Mouse (Mus musculus): ENCODE results near the gene Mrpl12.

The Mrpl12 gene

DNA sequence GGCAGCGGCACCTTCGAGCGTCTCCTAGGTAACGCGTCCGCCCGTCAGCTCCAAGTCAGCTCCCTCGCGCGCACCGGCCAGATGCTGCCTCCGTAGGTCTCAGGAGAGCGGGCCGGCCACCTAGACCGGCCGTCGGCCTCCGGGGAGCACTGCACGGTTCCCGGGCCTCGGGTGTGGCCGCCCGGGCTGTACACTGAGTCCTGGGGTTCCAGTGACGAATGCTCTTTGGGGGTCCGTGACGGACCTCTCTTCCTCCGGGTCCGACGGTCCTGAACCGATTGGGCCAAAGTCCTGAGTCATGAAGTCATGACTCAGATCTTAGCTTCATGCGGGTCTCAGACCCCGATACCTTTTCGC lies 16.7 kb upstream of the Mrpl12 start:
- in situ Hi-C loops (cut with MboI; ENCODE audit: unreplicated experiment in 2 of 2): no loop called here

DNA sequence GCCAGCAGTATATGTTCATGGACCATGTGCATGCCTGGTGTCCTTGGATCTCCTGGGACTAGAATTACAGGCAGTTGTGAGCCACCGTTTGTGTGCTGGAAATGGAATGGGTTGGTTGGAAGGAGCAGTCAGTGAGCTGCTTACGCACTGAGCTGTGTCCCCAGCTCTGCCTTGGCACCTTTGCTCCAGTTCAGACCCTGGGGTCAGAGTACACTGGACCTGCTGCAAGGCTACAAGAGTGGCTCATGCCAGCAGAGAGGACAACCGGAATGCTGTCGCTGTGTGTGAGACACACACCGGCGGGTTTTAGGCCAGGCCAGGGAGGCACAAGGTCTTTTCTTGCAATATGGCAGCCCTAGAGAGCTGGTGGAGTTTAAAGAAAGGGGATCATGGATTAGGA lies 12.4 kb upstream of the Mrpl12 start:
- in situ Hi-C loops (cut with MboI; ENCODE audit: unreplicated experiment in 2 of 2): no loop called here

DNA sequence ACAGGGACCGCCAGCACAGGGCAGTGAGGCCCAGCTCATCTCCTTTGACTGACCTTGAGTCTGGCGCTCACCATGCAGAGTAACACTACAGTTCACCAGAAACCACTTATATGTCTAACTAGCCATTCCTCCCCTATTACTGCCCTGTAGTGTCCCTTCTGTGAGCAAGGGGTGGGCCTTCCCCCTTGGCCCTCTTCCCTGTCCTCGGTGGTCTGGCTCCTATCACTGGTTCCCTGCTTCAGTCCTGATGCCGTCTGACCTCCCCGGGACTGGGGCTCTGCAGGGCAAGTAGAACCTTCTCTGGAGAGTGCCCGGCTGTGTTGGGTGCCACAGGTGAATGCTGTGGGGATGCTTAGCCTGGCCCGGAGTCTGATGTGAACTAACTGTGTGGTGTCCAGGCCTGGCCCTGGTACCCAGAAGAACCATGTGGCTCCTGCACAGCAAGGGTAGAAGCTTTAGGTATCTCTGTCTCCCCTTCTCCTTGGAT lies 922 bp upstream of the Mrpl12 start:
- in situ Hi-C loops (cut with MboI; ENCODE audit: unreplicated experiment in 2 of 2): loop anchor here (10.0 kb wide), 1 partner anchor 291 kb away; no protein-coding TSS in a partner anchor

DNA sequence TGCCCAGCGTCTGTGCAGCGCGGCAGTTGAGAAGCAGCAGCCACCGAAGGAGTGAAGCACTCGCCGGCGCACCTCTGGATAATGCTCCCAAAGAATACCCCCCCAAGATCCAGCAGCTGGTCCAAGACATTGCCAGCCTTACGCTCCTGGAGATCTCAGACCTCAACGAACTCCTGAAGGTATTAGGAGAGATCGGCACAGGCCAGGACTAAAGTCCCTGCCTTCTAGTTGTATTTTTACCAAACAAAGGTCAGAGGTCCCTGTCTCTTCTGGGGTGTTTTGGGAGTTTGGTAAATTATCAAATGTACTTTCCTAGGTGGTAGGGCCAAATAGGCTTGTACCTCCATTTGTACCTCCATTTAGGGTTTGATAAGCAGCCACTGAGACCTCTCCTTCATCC lies 838 bp downstream of the Mrpl12 start:
- in situ Hi-C loops (cut with MboI; ENCODE audit: unreplicated experiment in 2 of 2): loop anchor here (5.0 to 10.0 kb wide), 3 partner anchors 92 to 290 kb away; partner anchors contain the start of genes Cenpx (in 1 of the 2) and Lrrc45 (in 1 of the 2)

DNA sequence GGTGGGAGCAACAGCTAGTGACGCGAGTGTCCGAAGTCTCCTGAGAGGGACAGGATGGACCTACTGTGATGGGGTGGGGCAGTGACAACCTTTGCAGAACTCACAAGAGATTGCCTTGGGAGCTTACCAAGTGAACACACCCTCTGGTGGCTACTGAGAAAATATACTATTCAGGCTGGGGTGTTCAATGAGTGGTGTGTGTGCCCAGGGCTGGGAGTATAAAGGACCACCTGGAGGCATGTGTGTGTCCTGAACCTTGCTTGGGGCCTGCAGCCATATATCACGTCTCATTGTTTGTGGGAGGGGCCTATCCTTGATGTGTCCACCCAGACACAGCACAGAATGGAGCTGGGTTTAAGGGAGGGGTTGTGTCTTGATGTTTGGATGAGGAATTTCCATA lies 4.1 kb downstream of the Mrpl12 start:
- in situ Hi-C loops (cut with MboI; ENCODE audit: unreplicated experiment in 2 of 2): loop anchor here (5.0 to 10.0 kb wide), 3 partner anchors 89 to 286 kb away; partner anchors contain the start of genes Cenpx (in 1 of the 2) and Lrrc45 (in 1 of the 2)

DNA sequence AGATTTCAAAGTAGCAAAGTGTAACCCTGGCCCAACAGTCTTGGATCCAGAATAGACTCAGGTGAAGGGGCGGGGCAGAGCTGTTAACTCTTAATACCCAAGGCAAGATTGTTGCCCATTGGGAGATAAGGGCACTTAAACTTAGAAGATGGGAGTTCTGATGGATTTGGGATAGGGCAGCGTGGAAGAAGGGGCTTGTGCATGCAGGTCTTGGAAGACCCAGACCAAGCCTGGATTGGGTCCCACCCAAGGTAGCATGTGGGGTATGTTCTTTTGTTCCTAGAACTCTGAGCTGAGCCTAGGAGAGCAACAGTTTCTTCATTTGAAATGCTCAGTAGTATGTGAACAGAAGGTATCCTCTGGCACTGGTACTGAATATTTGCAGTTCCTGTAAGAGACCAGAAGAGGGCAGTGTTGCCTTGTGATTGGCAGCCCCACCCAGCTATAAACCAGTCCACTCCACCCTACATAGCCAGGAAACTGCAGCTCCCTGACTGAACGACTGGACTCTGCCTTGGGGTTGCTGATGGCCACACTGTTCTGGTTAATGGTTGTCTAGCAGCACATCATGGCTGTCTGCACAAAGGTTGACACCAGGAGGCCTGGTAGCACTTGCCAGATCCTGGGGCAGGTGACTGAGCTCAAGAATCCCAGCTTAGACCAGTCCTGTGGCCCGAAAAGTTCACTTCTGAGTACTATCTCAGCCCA lies 4.8 kb downstream of the Mrpl12 start:
- in situ Hi-C loops (cut with MboI; ENCODE audit: unreplicated experiment in 2 of 2): loop anchor here (5.0 to 10.0 kb wide), 3 partner anchors 88 to 286 kb away; partner anchors contain the start of genes Cenpx (in 1 of the 2) and Lrrc45 (in 1 of the 2)

DNA sequence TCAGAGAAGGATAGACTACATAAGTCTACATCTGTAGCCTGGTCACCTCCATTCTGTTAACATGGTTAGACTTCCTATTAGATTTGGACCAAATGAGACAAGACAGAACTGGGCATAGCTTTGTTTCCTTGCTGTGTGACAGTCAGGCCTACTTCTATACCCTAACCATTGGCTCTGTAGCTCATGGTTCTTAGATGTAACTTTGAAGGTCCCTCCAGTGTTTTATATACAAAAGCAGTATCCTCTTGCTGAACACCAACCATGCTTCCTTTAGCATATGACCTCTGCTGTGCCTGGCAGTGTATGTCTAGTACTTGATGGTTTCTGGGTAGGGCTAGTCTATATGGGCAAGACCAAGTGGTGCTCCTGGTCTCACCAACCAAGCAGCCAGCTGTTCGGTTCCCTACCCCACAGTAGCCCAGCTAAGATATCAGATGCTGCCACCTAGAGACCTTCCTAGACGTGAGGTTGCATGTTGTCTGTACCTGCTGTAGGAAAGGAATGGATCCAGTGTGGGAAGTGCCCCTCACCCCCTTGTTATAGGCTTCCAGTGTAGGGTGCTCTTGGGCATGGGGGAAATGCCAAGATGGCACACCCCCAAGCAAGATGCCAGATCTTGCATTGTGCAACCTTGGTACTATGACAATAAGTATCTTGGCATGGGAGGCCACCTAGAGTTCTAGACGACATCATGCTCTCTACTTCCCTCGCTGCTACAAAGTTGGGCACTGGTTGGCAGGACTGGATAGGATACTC lies 6.1 kb downstream of the Mrpl12 start:
- in situ Hi-C loops (cut with MboI; ENCODE audit: unreplicated experiment in 2 of 2): no loop called here

DNA sequence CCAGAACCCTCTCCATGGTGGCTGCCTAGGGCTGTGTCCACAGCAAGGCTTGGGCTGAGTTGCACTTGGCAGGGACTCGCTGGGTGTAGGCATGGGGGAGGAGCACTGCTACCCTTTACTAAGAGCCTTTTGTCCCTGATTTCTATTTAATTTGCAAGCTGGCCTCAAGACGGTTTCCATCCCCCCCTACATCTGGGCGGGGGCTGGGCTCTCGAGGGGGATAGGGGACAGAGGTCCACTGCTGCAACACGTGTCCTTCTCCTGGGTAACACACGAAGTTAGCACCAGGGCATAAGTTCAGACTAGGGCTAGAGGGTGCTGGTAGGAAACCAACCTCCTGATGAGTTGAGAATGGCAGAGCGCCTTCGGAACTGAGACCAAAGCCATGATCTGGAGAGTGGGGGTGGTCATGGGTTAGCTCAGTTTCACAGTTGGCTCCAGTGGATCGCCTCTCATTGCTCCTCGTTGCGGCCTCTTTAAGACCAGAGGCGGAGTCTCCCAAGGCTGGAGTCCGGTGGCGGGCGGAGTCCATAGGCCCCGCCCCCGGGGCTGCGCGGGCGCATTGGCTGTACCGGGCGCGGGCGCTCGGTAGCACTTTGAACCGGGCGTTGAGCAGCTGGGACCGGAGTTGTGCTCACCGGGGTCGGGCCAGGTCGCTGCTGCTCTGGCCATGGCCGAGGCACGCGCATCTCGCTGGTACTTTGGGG lies 7.1 kb downstream of the Mrpl12 start, which contains the start of gene Slc25a10:
TSS of gene Slc25a10 (plus strand) at position 524 of the 707 bp plus-strand sequence.
- in situ Hi-C loops (cut with MboI; ENCODE audit: unreplicated experiment in 2 of 2): no loop called here

DNA sequence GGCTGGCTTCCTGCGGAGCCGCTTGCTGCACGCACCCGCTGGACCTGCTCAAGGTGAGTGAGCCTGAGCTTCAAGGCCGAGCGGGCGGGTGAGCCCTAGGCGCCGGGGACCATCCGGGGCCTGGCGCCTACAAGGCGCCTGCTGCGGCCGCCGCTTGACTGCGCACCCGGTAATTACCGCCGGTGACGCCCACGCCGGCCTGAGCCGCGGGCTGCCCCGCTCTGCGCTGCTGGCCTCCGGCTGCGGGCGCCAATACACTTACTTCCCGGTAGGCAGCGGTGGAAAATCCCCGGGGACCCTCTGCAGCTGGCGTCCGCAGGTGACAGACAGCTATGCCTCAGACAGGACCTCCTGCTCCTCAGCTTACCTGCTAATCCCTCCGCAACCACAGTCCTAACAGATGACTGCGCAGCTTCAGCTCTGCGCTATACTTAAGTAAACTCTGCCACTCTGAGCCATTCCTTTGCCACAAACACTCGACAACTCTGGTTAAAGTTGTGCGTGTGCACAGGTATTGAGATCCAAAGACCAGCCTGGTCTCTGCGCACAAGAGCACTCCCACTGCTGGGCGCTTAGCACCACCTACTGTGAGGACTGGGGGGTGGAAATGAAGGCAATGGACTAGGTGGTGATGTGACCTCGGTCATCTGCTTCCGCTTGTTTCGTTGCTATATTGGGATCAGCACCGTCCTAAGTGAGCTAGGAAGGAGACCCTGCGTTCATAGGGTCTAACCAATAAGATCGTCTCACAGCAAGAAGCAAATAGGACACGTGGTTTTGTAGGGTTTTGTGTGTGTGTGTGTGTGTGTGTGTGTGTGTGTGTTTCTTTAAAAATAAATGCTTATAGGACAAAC lies 7.8 kb downstream of the Mrpl12 start:
- in situ Hi-C loops (cut with MboI; ENCODE audit: unreplicated experiment in 2 of 2): no loop called here

DNA sequence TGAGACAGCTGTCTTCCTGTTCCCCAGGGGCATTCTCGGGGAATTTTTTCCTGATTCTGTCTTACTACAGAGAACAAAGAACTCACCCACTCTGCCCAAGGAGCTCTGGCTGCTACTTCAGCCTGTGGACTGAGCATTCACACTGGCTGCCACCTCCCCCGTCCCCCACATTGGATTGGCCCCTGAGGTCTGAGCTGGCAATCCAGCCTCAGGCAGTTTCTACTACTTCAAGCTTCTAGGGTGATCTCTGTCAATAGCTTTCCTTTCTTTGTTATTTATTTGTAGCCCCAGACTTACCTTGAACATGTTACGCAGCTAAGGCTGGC lies 8.4 kb downstream of the Mrpl12 start:
- in situ Hi-C loops (cut with MboI; ENCODE audit: unreplicated experiment in 2 of 2): no loop called here

DNA sequence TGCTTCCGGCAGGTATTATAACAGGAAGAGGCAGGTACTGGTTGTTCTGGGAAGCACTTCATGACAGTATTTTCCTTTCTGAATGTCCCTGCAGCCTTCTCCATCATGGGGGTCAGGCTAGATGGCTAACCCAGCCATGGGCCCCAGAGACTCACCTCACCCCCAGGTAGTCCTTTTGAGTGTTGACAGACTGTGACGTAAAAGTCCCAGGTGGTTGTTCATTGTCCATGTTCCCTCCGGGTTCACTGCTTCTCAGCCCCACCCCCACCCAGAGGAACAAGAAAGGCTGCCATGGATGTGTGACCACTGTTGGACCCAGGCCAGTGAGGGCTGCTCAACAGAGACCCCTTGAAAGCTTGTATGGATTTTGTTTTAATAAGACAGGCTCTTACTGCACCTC lies 8.9 kb downstream of the Mrpl12 start:
- in situ Hi-C loops (cut with MboI; ENCODE audit: unreplicated experiment in 2 of 2): no loop called here

DNA sequence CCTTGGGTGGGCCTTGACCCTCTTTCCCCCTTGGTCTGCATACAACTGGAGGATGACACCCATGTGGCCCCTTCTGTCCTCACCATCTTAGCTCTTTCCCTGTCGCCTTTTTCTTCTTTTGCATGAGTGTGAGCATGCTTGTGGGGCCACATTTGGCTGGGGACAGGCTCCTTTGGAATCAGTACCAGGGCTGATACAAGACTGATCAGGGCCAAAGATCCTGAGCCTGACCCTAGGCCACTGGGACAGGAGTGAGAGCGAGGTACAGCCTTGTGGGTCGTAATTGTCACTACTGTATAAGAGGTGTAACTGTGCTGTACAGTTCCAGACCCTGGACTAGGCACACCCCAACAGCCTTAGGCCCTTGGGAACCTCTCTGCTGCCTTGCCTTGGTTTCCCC lies 9.5 kb downstream of the Mrpl12 start:
- in situ Hi-C loops (cut with MboI; ENCODE audit: unreplicated experiment in 2 of 2): no loop called here

DNA sequence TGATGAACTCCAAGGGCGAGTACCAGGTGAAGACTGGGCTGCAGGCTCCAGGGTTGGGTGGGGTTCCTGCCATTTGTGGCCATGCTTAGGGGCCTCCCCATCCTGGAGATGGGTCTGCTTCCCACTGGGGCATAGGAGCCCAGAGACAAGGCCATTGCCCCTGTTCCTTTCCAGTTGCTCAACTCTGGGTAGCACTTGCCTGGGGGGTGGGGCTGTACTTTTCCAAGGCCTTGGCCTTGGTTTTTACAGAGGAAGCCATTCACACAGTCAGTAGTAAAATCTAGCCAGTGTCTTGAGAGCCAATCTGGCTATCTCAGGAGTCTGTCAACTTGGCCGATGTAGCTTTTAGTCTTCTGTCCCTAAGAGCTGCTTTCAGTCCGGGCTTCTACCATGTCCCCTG lies 13.0 kb downstream of the Mrpl12 start:
- in situ Hi-C loops (cut with MboI; ENCODE audit: unreplicated experiment in 2 of 2): no loop called here

DNA sequence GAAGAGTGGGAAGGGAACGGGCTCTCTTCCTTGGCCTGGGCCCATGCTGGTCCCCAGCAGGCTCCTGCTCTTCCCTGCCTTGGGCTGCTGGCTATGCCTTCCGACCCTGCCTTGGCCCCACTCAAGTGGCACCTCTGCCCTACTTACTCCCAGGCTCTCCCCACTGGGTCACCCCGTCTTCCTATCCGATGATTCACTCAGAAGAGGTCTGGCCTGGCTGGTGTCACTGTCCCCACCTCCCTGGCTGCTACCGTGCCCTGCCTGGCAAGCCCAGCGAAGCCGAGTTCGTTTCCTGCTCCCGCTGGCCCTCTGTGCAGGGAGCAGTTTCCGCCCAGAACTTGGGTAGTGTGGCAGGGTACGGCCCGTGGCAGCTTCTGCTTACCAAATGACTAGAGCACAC lies 13.8 kb downstream of the Mrpl12 start:
- in situ Hi-C loops (cut with MboI; ENCODE audit: unreplicated experiment in 2 of 2): no loop called here

DNA sequence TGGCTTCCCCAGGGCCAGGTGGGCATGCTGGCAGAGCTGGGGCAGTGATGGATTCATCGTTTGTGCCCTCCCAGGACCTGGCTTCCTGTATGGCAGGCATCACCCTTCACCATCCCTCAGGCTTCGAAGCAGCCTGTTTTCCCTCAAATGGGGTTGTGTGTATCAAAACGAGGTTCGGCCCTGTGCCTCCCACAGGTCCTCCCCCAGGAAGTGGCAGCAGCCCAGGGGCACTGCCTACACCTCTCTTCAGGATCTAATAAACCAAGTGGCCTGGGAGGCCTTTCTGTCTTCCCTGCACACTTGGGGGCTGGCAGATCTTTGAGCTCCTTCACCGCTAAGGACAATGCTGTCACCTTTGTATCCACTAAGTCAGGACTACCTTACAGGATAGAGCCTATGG lies 14.5 kb downstream of the Mrpl12 start:
- in situ Hi-C loops (cut with MboI; ENCODE audit: unreplicated experiment in 2 of 2): no loop called here

DNA sequence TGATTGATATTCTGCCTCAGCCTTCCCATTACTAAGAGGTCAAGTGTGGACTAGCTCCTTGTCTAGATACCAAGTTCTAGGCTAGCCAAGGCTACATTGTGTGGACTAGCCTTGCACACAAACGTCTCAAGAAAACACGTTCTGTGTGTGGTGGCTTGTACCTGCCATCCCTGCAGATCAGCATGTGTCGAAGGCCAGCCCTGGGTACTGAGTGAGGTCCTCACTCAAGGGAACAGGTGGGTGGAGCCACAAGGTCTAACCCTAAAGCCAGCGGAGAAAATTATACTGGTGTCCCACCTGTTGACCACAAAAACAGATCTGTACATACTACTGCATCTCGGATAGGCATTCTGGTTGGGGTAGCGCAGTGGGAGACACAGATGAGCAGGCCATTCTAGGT lies 15.5 kb downstream of the Mrpl12 start:
- in situ Hi-C loops (cut with MboI; ENCODE audit: unreplicated experiment in 2 of 2): loop anchor here in 1 of 2 experiments (10.0 kb wide), 1 partner anchor 215 kb away; the partner anchor contains the start of genes Cenpx and Lrrc45

DNA sequence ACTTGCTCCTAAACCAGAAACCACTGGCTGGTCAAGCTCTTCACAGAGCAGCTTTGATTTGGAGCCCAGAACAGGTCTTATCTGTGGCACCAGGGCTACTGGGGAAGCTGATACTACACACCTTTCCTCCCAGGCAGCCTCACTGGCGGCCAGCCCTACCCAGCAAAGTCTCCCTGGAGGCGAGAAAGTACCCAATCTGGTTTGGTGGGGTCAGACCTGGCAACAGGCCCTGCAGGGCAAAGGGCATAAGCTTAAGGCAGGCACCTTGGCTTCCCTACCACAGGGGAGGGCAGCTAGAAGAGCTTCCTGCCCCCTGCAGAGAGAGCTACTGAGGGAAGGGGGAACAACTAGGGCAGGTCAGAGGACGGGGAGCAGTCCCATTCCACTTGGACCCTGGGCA lies 15.9 kb downstream of the Mrpl12 start:
- in situ Hi-C loops (cut with MboI; ENCODE audit: unreplicated experiment in 2 of 2): loop anchor here in 1 of 2 experiments (10.0 kb wide), 1 partner anchor 214 kb away; the partner anchor contains the start of genes Cenpx and Lrrc45

DNA sequence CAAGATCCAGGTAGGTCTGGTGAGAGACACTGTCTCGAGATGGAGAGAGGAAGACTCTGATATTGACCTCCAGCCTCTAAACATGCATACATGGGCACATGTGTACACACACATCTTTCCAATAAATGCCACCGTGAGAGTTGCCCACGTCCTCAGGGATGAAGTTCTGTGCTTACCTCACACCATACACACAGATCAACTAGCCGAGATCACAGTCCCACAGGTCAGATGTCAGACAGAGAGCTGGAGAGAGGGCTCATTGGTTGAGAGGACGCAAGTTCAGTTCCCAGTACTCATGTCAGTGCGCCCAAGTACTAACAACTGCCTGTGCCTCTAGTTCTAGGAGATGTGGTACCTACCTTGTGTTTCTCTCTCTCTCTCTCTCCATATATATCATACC lies 16.6 kb downstream of the Mrpl12 start:
- in situ Hi-C loops (cut with MboI; ENCODE audit: unreplicated experiment in 2 of 2): loop anchor here in 1 of 2 experiments (10.0 kb wide), 1 partner anchor 214 kb away; the partner anchor contains the start of genes Cenpx and Lrrc45

DNA sequence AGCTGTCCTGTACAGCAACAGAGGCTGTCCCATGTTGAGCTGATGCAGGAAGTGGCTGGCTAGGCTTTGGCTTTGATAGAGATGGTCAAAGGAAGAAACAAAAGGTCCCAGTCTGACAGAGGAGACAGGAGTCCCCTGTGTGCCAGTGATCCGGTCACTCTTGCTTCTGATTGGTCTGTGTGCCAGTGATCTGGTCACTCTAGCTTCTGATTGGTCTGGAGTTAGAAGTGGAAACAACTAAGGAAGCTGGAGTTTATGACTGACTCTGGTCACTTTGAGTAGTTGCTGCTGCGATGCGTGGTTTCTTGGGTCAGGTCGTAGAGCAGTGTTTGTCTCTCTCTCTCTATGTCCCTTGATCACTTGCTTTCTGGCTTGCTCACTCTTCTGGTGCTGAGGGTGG lies 17.3 kb downstream of the Mrpl12 start:
- in situ Hi-C loops (cut with MboI; ENCODE audit: unreplicated experiment in 2 of 2): loop anchor here in 1 of 2 experiments (10.0 kb wide), 1 partner anchor 213 kb away; the partner anchor contains the start of genes Cenpx and Lrrc45

DNA sequence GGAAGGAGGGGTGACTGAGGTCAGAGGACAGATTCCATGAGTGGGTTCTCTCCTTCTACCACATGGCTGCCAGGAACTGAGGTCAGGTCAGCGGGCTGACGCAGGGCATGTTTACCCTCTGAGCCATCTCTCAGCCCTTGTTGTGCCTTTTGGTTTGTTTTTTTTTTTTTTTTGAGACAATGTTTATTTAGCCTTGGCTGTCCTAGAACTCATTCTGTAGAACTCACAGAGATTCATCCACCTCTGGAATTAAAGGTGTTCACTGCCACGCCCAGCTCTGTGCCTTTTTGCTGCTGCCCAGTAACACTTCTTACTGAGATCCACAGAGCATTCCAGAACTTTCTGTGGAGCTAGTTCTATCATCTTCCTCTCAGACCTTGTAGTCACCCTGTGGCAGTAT lies 21.2 kb downstream of the Mrpl12 start:
- in situ Hi-C loops (cut with MboI; ENCODE audit: unreplicated experiment in 2 of 2): loop anchor here in 1 of 2 experiments (10.0 kb wide), 1 partner anchor 209 kb away; the partner anchor contains the start of genes Cenpx and Lrrc45
